ENCODE assay signal across 8 mouse cellular contexts in the genomic region with DNA sequence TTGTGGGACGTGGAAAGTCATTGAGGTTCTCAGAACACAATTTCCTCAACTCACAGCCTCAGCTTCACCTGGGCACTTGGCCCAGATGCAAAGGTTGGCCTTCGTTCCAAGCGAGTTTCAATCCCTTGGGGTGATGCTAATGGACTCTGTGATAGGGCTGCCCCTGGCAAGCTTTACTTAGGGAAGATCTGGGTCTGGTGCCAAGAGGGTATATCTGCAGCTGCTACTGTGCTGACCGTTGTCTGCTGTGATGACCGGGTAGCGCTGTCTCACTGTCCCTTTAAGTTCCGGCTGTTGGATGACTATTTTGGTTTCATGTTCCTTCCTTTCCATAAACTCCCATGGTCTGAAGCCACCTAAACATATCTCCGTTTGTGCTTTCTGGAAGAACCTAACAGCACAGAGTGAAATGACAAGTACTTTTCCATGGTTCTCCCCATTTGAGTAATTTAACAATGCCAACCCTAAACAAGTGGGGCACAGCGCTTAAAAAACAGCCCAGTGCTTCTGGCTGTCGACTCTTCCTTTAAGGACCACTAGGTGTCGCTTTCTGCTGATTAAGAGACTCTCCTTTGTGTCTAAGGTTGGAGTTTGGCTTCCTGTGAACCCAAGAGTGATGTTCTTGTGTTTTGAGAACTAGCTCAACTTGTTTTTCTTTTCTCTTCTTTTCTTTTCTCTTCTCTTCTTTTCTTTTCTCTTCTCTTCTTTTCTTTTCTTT. TPM values are rescaled to one million over a fixed set of nuclear protein-coding genes. Genes with fewer than 3 reads are reported as not detected.
A peak's percentile ranks its signal among the peaks of the same experiment; 100 is the strongest.
DNase-seq lines count a peak whose midpoint lies in the region; ATAC-seq and TF ChIP-seq lines count a peak whose summit lies in the region.

No protein-coding gene starts in this region.

- H3K4me1 ChIP-seq in forebrain, embryonic 13.5 days = no peaks in the 10 kb centered on the region
- H3K4me1 ChIP-seq in intestine, postnatal 0 days (replicated peaks; ENCODE audit: control insufficient read depth, insufficient read depth, low read length) = no peaks in the 10 kb centered on the region
- no peaks in the 10 kb centered on the region for H3K4me1 ChIP-seq in neural tube, embryonic 12.5 days

- no peaks in the 10 kb centered on the region for H3K36me3 ChIP-seq in forebrain, embryonic 13.5 days (ENCODE audit: poor library complexity, severe bottlenecking)
- no peaks in the 10 kb centered on the region for H3K36me3 ChIP-seq in intestine, postnatal 0 days (ENCODE audit: control insufficient read depth, insufficient read depth)
- H3K36me3 ChIP-seq in neural tube, embryonic 12.5 days = no peaks in the 10 kb centered on the region

- no peak overlapping the region for H3K9ac ChIP-seq in forebrain, embryonic 13.5 days
- no peak overlapping the region for H3K9ac ChIP-seq in intestine, postnatal 0 days (ENCODE audit: low read depth, low read length)
- no peak overlapping the region for H3K9ac ChIP-seq in neural tube, embryonic 12.5 days

- intact Hi-C loops in left cerebral cortex, postnatal 36 days (cut with DNase I) = loop anchor here (10.0 kb wide), 1 partner anchor 312 kb away; a partner anchor contains a TSS

- no peak overlapping the region for H3K4me2 ChIP-seq in forebrain, embryonic 13.5 days
- no peak overlapping the region for H3K4me2 ChIP-seq in intestine, postnatal 0 days (replicated peaks; ENCODE audit: low read depth)
- H3K4me2 ChIP-seq in neural tube, embryonic 12.5 days (replicated peaks) = no peak overlapping the region

- no peaks in the 10 kb centered on the region for H3K27me3 ChIP-seq in forebrain, embryonic 13.5 days
- H3K27me3 ChIP-seq in intestine, postnatal 0 days (replicated peaks; ENCODE audit: control insufficient read depth, insufficient read depth, low read length) = no peaks in the 10 kb centered on the region
- no peaks in the 10 kb centered on the region for H3K27me3 ChIP-seq in neural tube, embryonic 12.5 days (replicated peaks)

- no peak overlapping the region for H3K4me3 ChIP-seq in forebrain, embryonic 13.5 days
- H3K4me3 ChIP-seq in intestine, postnatal 0 days (ENCODE audit: low read depth, low read length) = no peak overlapping the region
- no peak overlapping the region for H3K4me3 ChIP-seq in neural tube, embryonic 12.5 days

- H3K27ac ChIP-seq in forebrain, embryonic 13.5 days = no peak overlapping the region
- H3K27ac ChIP-seq in intestine, postnatal 0 days (ENCODE audit: low read depth, low read length) = no peak overlapping the region
- H3K27ac ChIP-seq in neural tube, embryonic 12.5 days = no peak overlapping the region

- ATAC-seq in forebrain, embryonic 13.5 days = peak; percentile 84; the same call in 1 of the 2 replicates
- no peak for ATAC-seq in intestine, postnatal 0 days
- ATAC-seq in neural tube, embryonic 12.5 days (ENCODE audit: low FRiP score, low read depth) = peak; percentile 85

- 57% methylated on average over 11 of the region's 11 CpGs for WGBS in forebrain, embryonic 13.5 days
- 50% methylated on average over 11 of the region's 11 CpGs for WGBS in intestine, postnatal 0 days
- WGBS in neural tube, embryonic 12.5 days = 59% methylated on average over 11 of the region's 11 CpGs

- peak; percentile 59 for DNase-seq in urinary bladder, postnatal 14 days (ENCODE audit: low spot score)
- DNase-seq in urinary bladder, adult 18-20 months (ENCODE audit: low spot score in 2 of 2) = no peak
- DNase-seq in c-Kit-positive CD71-negative TER-119-negative erythroid progenitor cells, embryonic 14.5 days (ENCODE audit: low read depth) = peak; percentile 22
- DNase-seq in left cerebral cortex, postnatal 36 days (ENCODE audit: low spot score in 2 of 2) = peak; percentile 28 to 30
- no peak for DNase-seq in ovary, adult 18-20 months (ENCODE audit: low spot score)

- TF ChIP-seq CTCF in intestine, postnatal 0 days (IDR thresholded peaks at IDR 0.05; ENCODE audit: low read depth) = peak; percentile 89

- no peaks in the 10 kb centered on the region for H3K9me3 ChIP-seq in forebrain, embryonic 13.5 days (replicated peaks)
- no peaks in the 10 kb centered on the region for H3K9me3 ChIP-seq in intestine, postnatal 0 days (ENCODE audit: control insufficient read depth)
- H3K9me3 ChIP-seq in neural tube, embryonic 12.5 days = no peaks in the 10 kb centered on the region

RNA-seq across cellular contexts. Expression of a gene that starts 48.3 kb away (rescaled TPM):
- 7.3 and 8.8 TPM in 2 replicates for polyA plus RNA-seq in forebrain, embryonic 13.5 days (2015; fragmentation: Nextera tagmentation; extraction: Ambion mirVana)
- polyA plus RNA-seq in intestine, postnatal 0 days (2015; fragmentation: Nextera tagmentation; extraction: Ambion mirVana) = 14.7 and 19.7 TPM in 2 replicates
- total RNA-seq in left cerebral cortex, postnatal 36 days (2021) = 1 to 10 TPM; 5.9 to 7.2 TPM
- 6.1 and 7.1 TPM in 2 replicates for polyA plus RNA-seq in neural tube, embryonic 12.5 days (2016; fragmentation: Nextera tagmentation; extraction: Ambion mirVana)

Comparison
In these comparisons a context has a peak if more than half of its experiments do, and no peak if none do; other contexts are left out.
1. DNase-seq: peak in urinary bladder, postnatal 14 days (single experiment), c-Kit-positive CD71-negative TER-119-negative erythroid progenitor cells, embryonic 14.5 days (single experiment) and left cerebral cortex, postnatal 36 days (2 of 2); none in urinary bladder, adult 18-20 months (0 of 2) and ovary, adult 18-20 months (single experiment).